16 mouse cellular contexts compared by ENCODE assay signal in genomic region chr13:48979069-48979468, GRCm38 (mm10). TPM values are rescaled to one million over a fixed set of nuclear protein-coding genes. Genes with fewer than 3 reads are reported as not detected.
DNase-seq lines count a peak whose midpoint lies in the region; ATAC-seq and TF ChIP-seq lines count a peak whose summit lies in the region.
"Had no signal": no experiment of that assay in that cellular context is flagged by ENCODE, and none has a peak within 500 bp of the region (broad histone marks: within the 10 kb centered on the region; RNA-seq: fewer than 3 reads in every experiment).

No protein-coding gene starts in this region.

- peaks cover 4% of the 10 kb centered on the region; the same call in 1 of the 2 replicates for H3K4me1 ChIP-seq in spleen, adult 2 months (ENCODE audit: control insufficient read depth, insufficient read depth, insufficient read length)
- 0 out of 2 replicates have a peak, but pooled peaks cover 4% of the 10 kb centered on the region for H3K4me1 ChIP-seq in embryonic facial prominence, embryonic 15.5 days
- peaks cover 4% of the 10 kb centered on the region; the same call in 1 of the 2 replicates for H3K4me1 ChIP-seq in stomach, postnatal 0 days (replicated peaks; ENCODE audit: control insufficient read depth, insufficient read depth)
- H3K4me1 ChIP-seq in heart, adult 2 months (ENCODE audit: control insufficient read depth, insufficient read depth, low read length), result peaks cover 2% of the 10 kb centered on the region
- no peaks in the 10 kb centered on the region for H3K4me1 ChIP-seq in forebrain, embryonic 14.5 days (ENCODE audit: control insufficient read depth, insufficient read depth, low read length)
- H3K4me1 ChIP-seq: forebrain, embryonic 15.5 days had no signal

- peak overlapping the region; percentile 26; the same call in 1 of the 2 replicates for H3K27ac ChIP-seq in spleen, adult 2 months (ENCODE audit: insufficient read depth, low read length)
- H3K27ac ChIP-seq in embryonic facial prominence, embryonic 15.5 days (replicated peaks), result 0 out of 2 replicates have a peak overlapping the region, but pooled peaks have one; percentile 12
- 0 out of 2 replicates have a peak overlapping the region, but pooled peaks have one; percentile 30 for H3K27ac ChIP-seq in stomach, postnatal 0 days (replicated peaks)
- H3K27ac ChIP-seq in heart, adult 2 months, result no peak overlapping the region
- H3K27ac ChIP-seq in forebrain, embryonic 14.5 days (ENCODE audit: low read depth, low read length), result no peak overlapping the region
- H3K27ac ChIP-seq: forebrain, embryonic 15.5 days; hindbrain, embryonic 10.5 days; liver, embryonic 15.5 days had no signal

- H3K9me3 ChIP-seq in embryonic facial prominence, embryonic 15.5 days (replicated peaks), result no peaks in the 10 kb centered on the region
- no peaks in the 10 kb centered on the region for H3K9me3 ChIP-seq in stomach, postnatal 0 days (ENCODE audit: control insufficient read depth, low read length)
- no peaks in the 10 kb centered on the region for H3K9me3 ChIP-seq in forebrain, embryonic 14.5 days (replicated peaks; ENCODE audit: control insufficient read depth, low read length)
- H3K9me3 ChIP-seq: forebrain, embryonic 15.5 days; hindbrain, embryonic 10.5 days; liver, embryonic 15.5 days; megakaryocyte, embryonic 14.5 days had no signal

- no peaks in the 10 kb centered on the region for H3K27me3 ChIP-seq in spleen, adult 2 months (ENCODE audit: control insufficient read depth, insufficient read depth, low read length)
- H3K27me3 ChIP-seq in embryonic facial prominence, embryonic 15.5 days, result no peaks in the 10 kb centered on the region
- H3K27me3 ChIP-seq in stomach, postnatal 0 days (ENCODE audit: control insufficient read depth, insufficient read depth, low read length), result no peaks in the 10 kb centered on the region
- no peaks in the 10 kb centered on the region for H3K27me3 ChIP-seq in heart, adult 2 months (ENCODE audit: control insufficient read depth, insufficient read depth, low read length)
- H3K27me3 ChIP-seq in forebrain, embryonic 14.5 days (replicated peaks; ENCODE audit: control insufficient read depth, insufficient read depth, low read length), result no peaks in the 10 kb centered on the region
- H3K27me3 ChIP-seq: forebrain, embryonic 15.5 days; liver, embryonic 15.5 days; megakaryocyte, embryonic 14.5 days had no signal

- DNase-seq in spleen, adult 2 months (ENCODE audit: low read depth in 1 of 2, low spot score in 2 of 2), result no peak
- no peak for DNase-seq in spleen, adult 18-20 months
- peak; percentile 49 for DNase-seq in CD4-positive, CD25-positive, alpha-beta regulatory T cell, adult 2 months (ENCODE audit: low read depth, low spot score)
- DNase-seq in stomach, postnatal 0 days (ENCODE audit: low spot score), result peak; percentile 29
- no peak for DNase-seq in heart, adult 2 months
- DNase-seq in forebrain, embryonic 14.5 days (ENCODE audit: low spot score), result no peak
- DNase-seq: cerebellum, postnatal 10 days; heart, adult 11 months; kidney, adult 8-10 months; kidney, postnatal 36 days; lung, postnatal 10 days had no signal

- H3K4me3 ChIP-seq in spleen, adult 2 months (ENCODE audit: extremely low read depth, insufficient read depth, insufficient read length), result no peak overlapping the region
- H3K4me3 ChIP-seq in embryonic facial prominence, embryonic 15.5 days (replicated peaks), result no peak overlapping the region
- H3K4me3 ChIP-seq in stomach, postnatal 0 days (ENCODE audit: low read depth, low read length), result no peak overlapping the region
- H3K4me3 ChIP-seq in heart, adult 2 months, result no peak overlapping the region
- no peak overlapping the region for H3K4me3 ChIP-seq in forebrain, embryonic 14.5 days (ENCODE audit: low read depth, low read length)
- H3K4me3 ChIP-seq: forebrain, embryonic 15.5 days; hindbrain, embryonic 10.5 days; liver, embryonic 15.5 days; megakaryocyte, embryonic 14.5 days had no signal

- H3K36me3 ChIP-seq in spleen, adult 2 months (ENCODE audit: control insufficient read depth, insufficient read depth, low read length), result no peaks in the 10 kb centered on the region
- no peaks in the 10 kb centered on the region for H3K36me3 ChIP-seq in embryonic facial prominence, embryonic 15.5 days
- no peaks in the 10 kb centered on the region for H3K36me3 ChIP-seq in stomach, postnatal 0 days (ENCODE audit: control insufficient read depth, insufficient read depth, low read length)
- H3K36me3 ChIP-seq in heart, adult 2 months (ENCODE audit: control insufficient read depth, insufficient read depth, low read length), result no peaks in the 10 kb centered on the region
- no peaks in the 10 kb centered on the region for H3K36me3 ChIP-seq in forebrain, embryonic 14.5 days (ENCODE audit: control insufficient read depth, insufficient read depth, low read length)
- H3K36me3 ChIP-seq: forebrain, embryonic 15.5 days; hindbrain, embryonic 10.5 days; liver, embryonic 15.5 days had no signal

- ATAC-seq in embryonic facial prominence, embryonic 15.5 days (ENCODE audit: insufficient number of reproducible peaks, low FRiP score, low TSS enrichment, low read depth), result no peak
- ATAC-seq in stomach, postnatal 0 days (ENCODE audit: low FRiP score, low TSS enrichment), result peak; percentile 77
- ATAC-seq in forebrain, embryonic 14.5 days, result no peak
- ATAC-seq: forebrain, embryonic 15.5 days had no signal

- no peaks in the 10 kb centered on the region for H3K79me2 ChIP-seq in heart, adult 2 months (replicated peaks; ENCODE audit: control insufficient read depth, insufficient read depth, low read length)

- no peak overlapping the region for H3K9ac ChIP-seq in embryonic facial prominence, embryonic 15.5 days
- H3K9ac ChIP-seq in stomach, postnatal 0 days (ENCODE audit: low read length), result no peak overlapping the region
- no peak overlapping the region for H3K9ac ChIP-seq in heart, adult 2 months (ENCODE audit: low read depth, low read length)
- no peak overlapping the region for H3K9ac ChIP-seq in forebrain, embryonic 14.5 days (ENCODE audit: low read length)
- H3K9ac ChIP-seq: forebrain, embryonic 15.5 days; liver, embryonic 15.5 days had no signal

- H3K4me2 ChIP-seq in embryonic facial prominence, embryonic 15.5 days (replicated peaks), result no peak overlapping the region
- no peak overlapping the region for H3K4me2 ChIP-seq in stomach, postnatal 0 days (replicated peaks; ENCODE audit: low read depth)
- no peak overlapping the region for H3K4me2 ChIP-seq in forebrain, embryonic 14.5 days (ENCODE audit: low read length)
- H3K4me2 ChIP-seq: forebrain, embryonic 15.5 days; liver, embryonic 15.5 days had no signal

- no peak for TF ChIP-seq CTCF in spleen, adult 2 months (IDR thresholded peaks at IDR 0.05; ENCODE audit: extremely low read depth, insufficient read depth, insufficient read length, insufficient replicate concordance)
- no peak for TF ChIP-seq CTCF in stomach, postnatal 0 days (IDR thresholded peaks at IDR 0.05; ENCODE audit: low read depth)
- TF ChIP-seq CTCF in heart, adult 2 months (IDR thresholded peaks at IDR 0.05), result no peak

- TF ChIP-seq EP300 in stomach, postnatal 0 days (optimal IDR thresholded peaks at IDR 0.05), result no peak
- TF ChIP-seq EP300 in heart, adult 2 months (IDR thresholded peaks at IDR 0.05; ENCODE audit: insufficient read depth, low read depth, low read length), result no peak

- WGBS in spleen, adult 2 months, result 66% methylated on average over 6 of the region's 6 CpGs
- WGBS in embryonic facial prominence, embryonic 15.5 days, result 58% methylated on average over 6 of the region's 6 CpGs
- WGBS in stomach, postnatal 0 days, result 54% methylated on average over 6 of the region's 6 CpGs
- 82% methylated on average over 6 of the region's 6 CpGs for WGBS in heart, adult 2 months
- 74% methylated on average over 6 of the region's 6 CpGs for WGBS in forebrain, embryonic 14.5 days

- intact Hi-C loops in heart, adult 2 months (cut with DNase I), result loop anchor here (10.0 kb wide), 1 partner anchor 434 kb away; no protein-coding TSS in a partner anchor

- TF ChIP-seq POLR2A in spleen, adult 2 months (IDR thresholded peaks at IDR 0.05; ENCODE audit: low read depth, low read length), result no peak
- no peak for TF ChIP-seq POLR2A in heart, adult 2 months (IDR thresholded peaks at IDR 0.05; ENCODE audit: insufficient read depth, low read depth, low read length)

RNA-seq across cellular contexts. Expression of gene Fam120a, which starts 11.3 kb away (rescaled TPM):
- 40.1 and 49.7 TPM in 2 replicates for polyA plus RNA-seq in spleen, adult 2 months (2012; rRNA removed)
- 24.8 and 26.8 TPM in 2 replicates for polyA plus RNA-seq in embryonic facial prominence, embryonic 15.5 days (2015; fragmentation: Nextera tagmentation; extraction: Ambion mirVana)
- polyA plus RNA-seq in stomach, postnatal 0 days (2015; fragmentation: Nextera tagmentation; extraction: Ambion mirVana), result 18.1 and 18.7 TPM in 2 replicates
- total RNA-seq in heart, adult 2 months (2021), result 100 to 1,000 TPM; 102 to 106 TPM
- polyA plus RNA-seq in heart, adult 2 months (2012; rRNA removed), result 47.5 and 72.2 TPM in 2 replicates
- polyA plus RNA-seq in forebrain, embryonic 14.5 days (2014; fragmentation: Nextera tagmentation; extraction: Ambion mirVana), result 17.8 and 18.7 TPM in 2 replicates

Comparison
In these comparisons a context has a peak if more than half of its experiments do, and no peak if none do; other contexts are left out.
1. DNase-seq: peak in CD4-positive, CD25-positive, alpha-beta regulatory T cell, adult 2 months (single experiment) and stomach, postnatal 0 days (single experiment); none in spleen, adult 2 months (0 of 2), spleen, adult 18-20 months (0 of 2), heart, adult 2 months (0 of 2) and forebrain, embryonic 14.5 days (single experiment).
2. H3K27ac ChIP-seq: peak in spleen, adult 2 months (single experiment), embryonic facial prominence, embryonic 15.5 days (single experiment) and stomach, postnatal 0 days (single experiment); none in heart, adult 2 months (single experiment) and forebrain, embryonic 14.5 days (single experiment).